ENCODE assay signal across 8 mouse cellular contexts in genomic region chr14:51088166-51088969, GRCm38 (mm10). TPM values are rescaled to one million over a fixed set of nuclear protein-coding genes. Genes with fewer than 3 reads are reported as not detected.
A peak's percentile ranks its signal among the peaks of the same experiment; 100 is the strongest.
DNase-seq lines count a peak whose midpoint lies in the region; ATAC-seq lines count a peak whose summit lies in the region.

No protein-coding gene starts in this region.

- peak; percentile 48 for ATAC-seq in hindbrain, embryonic 11.5 days (ENCODE audit: low FRiP score)
- ATAC-seq in lung, embryonic 16.5 days (ENCODE audit: low read depth), result peak; percentile 21

- H3K27me3 ChIP-seq in hindbrain, embryonic 11.5 days (ENCODE audit: control insufficient read depth, insufficient read depth, low read length), result 0 out of 2 replicates have a peak, but pooled peaks cover 2% of the 10 kb centered on the region
- no peaks in the 10 kb centered on the region for H3K27me3 ChIP-seq in lung, embryonic 16.5 days (ENCODE audit: control insufficient read depth, insufficient read depth, low read depth, low read length)

- H3K9ac ChIP-seq in hindbrain, embryonic 11.5 days (ENCODE audit: low read depth, low read length), result peak overlapping the region; percentile 37
- peak overlapping the region; percentile 76 for H3K9ac ChIP-seq in lung, embryonic 16.5 days (ENCODE audit: low read length)

- no peak overlapping the region for H3K27ac ChIP-seq in hindbrain, embryonic 11.5 days (ENCODE audit: low read depth, low read length)
- peak overlapping the region; percentile 90 for H3K27ac ChIP-seq in lung, embryonic 16.5 days (ENCODE audit: low read length)

- WGBS in hindbrain, embryonic 11.5 days, result under 1% methylated on average over 23 of the region's 23 CpGs
- under 1% methylated on average over 23 of the region's 23 CpGs for WGBS in lung, embryonic 16.5 days

- H3K36me3 ChIP-seq in hindbrain, embryonic 11.5 days (ENCODE audit: control insufficient read depth, insufficient read depth, low read length), result no peaks in the 10 kb centered on the region
- no peaks in the 10 kb centered on the region for H3K36me3 ChIP-seq in lung, embryonic 16.5 days (ENCODE audit: control insufficient read depth, insufficient read depth, low read length)

- peak overlapping the region; percentile 56 for H3K4me3 ChIP-seq in hindbrain, embryonic 11.5 days (ENCODE audit: low read depth, low read length)
- peak overlapping the region; percentile 83 for H3K4me3 ChIP-seq in lung, embryonic 16.5 days (ENCODE audit: low read length)

- H3K4me1 ChIP-seq in hindbrain, embryonic 11.5 days (replicated peaks; ENCODE audit: control insufficient read depth, insufficient read depth, low read length), result no peaks in the 10 kb centered on the region
- peaks cover 18% of the 10 kb centered on the region for H3K4me1 ChIP-seq in lung, embryonic 16.5 days (replicated peaks; ENCODE audit: control insufficient read depth, insufficient read depth, low read length)

- H3K4me2 ChIP-seq in hindbrain, embryonic 11.5 days (replicated peaks; ENCODE audit: low read depth, low read length), result peak overlapping the region; percentile 61
- peak overlapping the region; percentile 84 for H3K4me2 ChIP-seq in lung, embryonic 16.5 days (ENCODE audit: low read depth, low read length)

- no peaks in the 10 kb centered on the region for H3K9me3 ChIP-seq in hindbrain, embryonic 11.5 days (ENCODE audit: control insufficient read depth, low read length)
- no peaks in the 10 kb centered on the region for H3K9me3 ChIP-seq in lung, embryonic 16.5 days (ENCODE audit: control insufficient read depth, low read length)

- DNase-seq in NIH3T3 (ENCODE audit: low read depth), result peak; percentile 85
- peak; percentile 93 for DNase-seq in cerebellum, adult 9-10 months
- peak; percentile 82 for DNase-seq in forelimb bud, embryonic 11.5 days (ENCODE audit: low read depth, low spot score)
- DNase-seq in hindbrain, embryonic 11.5 days (ENCODE audit: low spot score), result peak; percentile 86
- DNase-seq in layer of hippocampus, postnatal 10 days (ENCODE audit: low spot score in 2 of 2), result peak; percentile 78 to 87
- peak; percentile 74 for DNase-seq in ovary, adult 18-20 months (ENCODE audit: low spot score)
- peak; percentile 75 to 81 for DNase-seq in thymus, postnatal 10 days (ENCODE audit: low spot score in 2 of 2)

RNA-seq across cellular contexts. Expression of gene Rnase4, which starts 2.5 kb away (rescaled TPM):
- 17.3 and 19.2 TPM in 2 replicates for polyA plus RNA-seq in hindbrain, embryonic 11.5 days (2014; fragmentation: Nextera tagmentation; extraction: Ambion mirVana)
- 10 to 100 TPM; 16.2 to 17.8 TPM for total RNA-seq in layer of hippocampus, postnatal 10 days (2021)
- polyA plus RNA-seq in lung, embryonic 16.5 days (2015; fragmentation: Nextera tagmentation; extraction: Ambion mirVana), result 42.2 and 50.8 TPM in 2 replicates

RNA-seq across cellular contexts. Expression of gene Ang, which starts 2.6 kb away (rescaled TPM):
- polyA plus RNA-seq in hindbrain, embryonic 11.5 days (2014; fragmentation: Nextera tagmentation; extraction: Ambion mirVana), result 2.8 and 3.0 TPM in 2 replicates
- 1 to 10 TPM; 3.0 to 4.1 TPM for total RNA-seq in layer of hippocampus, postnatal 10 days (2021)
- 6.3 and 8.7 TPM in 2 replicates for polyA plus RNA-seq in lung, embryonic 16.5 days (2015; fragmentation: Nextera tagmentation; extraction: Ambion mirVana)

RNA-seq across cellular contexts. Expression of gene Olfr750, which starts 14.1 kb away (rescaled TPM):
- polyA plus RNA-seq in hindbrain, embryonic 11.5 days (2014; fragmentation: Nextera tagmentation; extraction: Ambion mirVana), result not detected in 2 replicates
- total RNA-seq in layer of hippocampus, postnatal 10 days (2021), result not detected
- not detected in 2 replicates for polyA plus RNA-seq in lung, embryonic 16.5 days (2015; fragmentation: Nextera tagmentation; extraction: Ambion mirVana)

RNA-seq across cellular contexts. Expression of gene Eddm3b, which starts 25.9 kb away (rescaled TPM):
- 0.15 and 0.24 TPM in 2 replicates for polyA plus RNA-seq in hindbrain, embryonic 11.5 days (2014; fragmentation: Nextera tagmentation; extraction: Ambion mirVana)
- total RNA-seq in layer of hippocampus, postnatal 10 days (2021), result not detected
- polyA plus RNA-seq in lung, embryonic 16.5 days (2015; fragmentation: Nextera tagmentation; extraction: Ambion mirVana), result not detected in 2 replicates

RNA-seq across cellular contexts. Expression of gene Rnase12, which starts 30.9 kb away (rescaled TPM):
- polyA plus RNA-seq in hindbrain, embryonic 11.5 days (2014; fragmentation: Nextera tagmentation; extraction: Ambion mirVana), result not detected in 2 replicates
- total RNA-seq in layer of hippocampus, postnatal 10 days (2021), result not detected
- polyA plus RNA-seq in lung, embryonic 16.5 days (2015; fragmentation: Nextera tagmentation; extraction: Ambion mirVana), result 0.34 TPM in 1 of 2 replicates, not detected in the other
